Mouse (Mus musculus): ENCODE data around the gene Ankib1. TPM values are rescaled to one million over a fixed set of nuclear protein-coding genes. Genes with fewer than 3 reads are reported as not detected.
A peak's percentile ranks its signal among the peaks of the same experiment; 100 is the strongest.

Ankib1 gene
- total RNA-seq, 2 experiments from 2014 or later, result 21.8 to 24.0 TPM

DNA sequence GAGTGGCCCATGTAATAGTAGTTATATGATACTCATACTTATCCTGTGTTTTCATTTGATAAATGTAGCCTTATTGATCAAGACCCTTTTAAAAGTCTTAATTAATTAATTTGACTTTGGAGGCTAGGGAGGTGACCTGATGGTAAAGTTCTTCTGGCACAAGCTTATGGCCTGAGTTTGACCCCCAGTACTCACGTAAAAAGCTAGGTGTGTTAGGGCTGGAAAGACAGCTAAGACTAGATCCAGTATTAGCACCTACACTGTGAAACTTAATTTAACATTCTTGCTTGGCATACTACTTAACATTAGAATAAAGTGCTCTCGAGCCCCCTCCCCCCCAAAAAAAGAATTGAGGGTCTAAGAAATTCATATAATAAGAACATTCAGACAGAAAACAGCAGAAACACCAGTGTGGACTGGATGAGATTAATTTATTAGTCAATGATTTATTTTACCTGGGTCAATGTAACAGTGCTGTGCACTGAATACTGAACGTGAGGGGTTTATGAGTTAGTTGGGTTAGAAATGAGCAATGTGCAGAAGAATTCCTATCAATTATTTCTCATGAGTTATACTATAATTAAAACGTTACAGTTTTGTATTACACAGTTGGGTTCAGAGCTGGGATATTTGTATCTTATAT is 154.4 kb downstream of the Ankib1 start:
- intact Hi-C loops (cut with DNase I), result loop anchor here (5.0 to 10.0 kb wide), 2 partner anchors 84 to 546 kb away; partner anchors contain the start of gene Mterf1b
- DNase-seq, result no peak

DNA sequence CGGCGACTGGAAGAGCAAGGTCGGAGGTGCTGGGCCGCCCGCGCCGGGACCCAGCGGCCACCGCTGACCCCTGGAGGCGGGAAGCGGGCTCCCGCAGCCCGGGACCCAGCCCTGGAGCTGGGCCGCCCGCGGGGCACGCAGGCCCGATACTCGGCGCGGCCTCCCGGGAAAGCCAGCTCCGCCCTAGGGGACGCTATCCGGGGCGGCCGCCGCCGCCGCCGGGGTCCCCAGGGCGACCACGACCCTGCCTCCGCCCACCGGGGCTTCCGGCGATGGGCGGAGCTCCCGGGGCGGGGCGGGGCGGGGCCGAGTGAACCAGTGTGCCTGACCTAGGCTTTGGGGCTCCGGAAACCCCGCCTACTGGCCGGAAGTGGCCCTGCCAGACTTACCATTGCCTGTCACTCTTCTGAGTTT is 155.0 kb downstream of the Ankib1 start:
- DNase-seq, result peak; percentile 85 to 86
- intact Hi-C loops (cut with DNase I), result loop anchor here (2.0 to 10.0 kb wide), 4 partner anchors 51 to 547 kb away; partner anchors contain the start of genes Ankib1, Krit1, Mterf1b and Pex1

DNA sequence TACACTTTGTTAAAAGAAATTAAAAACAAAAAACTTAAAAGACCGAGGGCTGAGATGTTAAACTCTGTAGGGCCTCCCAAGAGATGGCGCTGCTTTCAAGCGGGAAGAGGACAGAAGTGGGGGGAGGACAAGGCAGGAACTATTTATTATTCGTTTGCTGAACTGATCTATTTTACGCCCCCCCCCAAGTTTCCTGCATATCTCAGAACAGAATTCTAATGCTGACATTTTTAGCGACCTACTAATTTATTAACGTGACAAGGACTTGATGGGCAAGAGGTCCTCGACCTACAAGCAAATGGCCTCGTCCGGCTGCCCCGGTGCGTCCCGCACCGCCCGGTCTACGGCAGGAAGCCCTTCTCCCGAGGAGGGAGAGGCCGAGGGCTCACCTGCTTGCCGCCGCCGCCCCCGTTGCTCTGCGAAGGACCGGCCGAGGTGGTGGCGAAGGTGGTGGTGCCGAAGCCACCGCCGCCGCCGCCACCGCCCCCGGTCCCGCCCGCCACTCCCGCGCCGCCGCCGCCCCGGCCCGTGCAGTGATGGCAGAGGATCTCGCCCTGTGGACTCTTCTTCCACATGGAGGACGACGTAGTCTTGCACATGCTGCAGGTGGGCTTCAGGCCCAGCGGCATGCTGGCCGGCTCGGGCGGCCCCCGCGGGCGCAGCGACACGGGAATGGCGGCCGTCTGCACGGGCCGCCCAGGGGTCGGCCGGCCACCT is 155.6 kb downstream of the Ankib1 start:
- peak; percentile 51 to 56 for DNase-seq
- intact Hi-C loops (cut with DNase I), result loop anchor here (2.0 to 10.0 kb wide), 4 partner anchors 50 to 548 kb away; partner anchors contain the start of genes Ankib1, Krit1, Mterf1b and Pex1

DNA sequence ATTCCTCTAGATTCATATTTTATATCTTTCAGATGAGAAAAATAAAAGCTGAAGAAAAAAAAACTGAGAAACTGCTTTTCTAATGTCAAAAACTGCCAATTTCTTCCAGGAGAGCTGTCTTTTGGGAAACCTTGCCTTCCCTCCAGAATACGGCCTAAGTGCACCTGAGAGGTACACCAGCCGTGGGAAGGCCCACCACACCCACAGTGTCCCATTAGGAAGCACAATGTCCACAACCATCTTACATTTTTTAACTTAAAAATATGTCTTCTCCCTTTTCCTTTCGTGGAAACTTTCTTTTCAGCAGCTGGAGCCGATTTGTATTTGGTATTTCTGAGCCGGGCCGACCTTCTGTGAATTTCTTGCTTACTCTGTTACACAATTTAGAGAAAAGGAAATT is 156.2 kb downstream of the Ankib1 start:
- intact Hi-C loops (cut with DNase I), result loop anchor here (2.0 to 10.0 kb wide), 4 partner anchors 50 to 548 kb away; partner anchors contain the start of genes Ankib1, Krit1, Mterf1b and Pex1
- no peak for DNase-seq

DNA sequence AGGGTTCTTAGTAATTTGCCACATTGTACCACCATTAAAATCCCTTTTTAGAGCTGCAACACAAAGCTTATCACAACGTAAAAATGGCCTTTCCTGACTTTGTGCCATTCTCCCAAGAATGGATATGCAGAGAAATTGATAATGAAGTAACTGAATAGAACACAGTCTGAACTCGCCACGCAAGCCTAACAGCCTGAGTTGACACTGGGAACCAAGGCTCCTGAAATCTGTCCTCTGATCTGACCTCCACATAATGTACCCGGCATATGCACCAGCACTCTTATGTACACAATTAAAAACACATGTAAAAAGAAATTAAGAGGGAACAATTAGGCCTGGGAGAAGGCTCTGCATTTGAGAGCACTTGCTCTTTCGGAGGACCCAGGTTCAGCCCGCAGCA is 157.4 kb downstream of the Ankib1 start:
- DNase-seq, result no peak
- intact Hi-C loops (cut with DNase I), result loop anchor here (5.0 to 10.0 kb wide), 2 partner anchors 87 to 549 kb away; partner anchors contain the start of gene Mterf1b

DNA sequence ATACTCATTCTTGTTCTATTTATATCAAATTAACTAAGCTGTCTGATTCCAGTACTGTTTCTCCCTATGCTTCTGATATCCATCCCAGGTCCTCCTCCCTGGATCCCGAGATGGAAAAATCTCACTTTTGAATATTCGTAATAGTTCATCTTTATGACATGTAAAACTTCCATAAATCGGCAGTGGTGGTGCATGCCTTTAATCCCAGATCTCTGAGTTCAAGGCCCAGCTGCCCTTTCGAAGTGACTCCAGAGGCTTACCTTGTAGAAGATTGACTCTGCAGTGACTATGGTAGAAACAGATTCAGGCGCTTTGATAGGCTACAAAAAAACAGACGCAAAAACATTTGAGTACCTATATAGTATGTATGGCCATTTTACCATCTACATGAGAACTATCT is 158.1 kb downstream of the Ankib1 start:
- DNase-seq, result no peak
- intact Hi-C loops (cut with DNase I), result loop anchor here (5.0 to 10.0 kb wide), 2 partner anchors 88 to 550 kb away; partner anchors contain the start of gene Mterf1b

Small RNA genes within 50 kb of the gene (microRNA-seq; reads per million reads assigned to microRNA genes)
- gene Gm22926 (ENCODE audit: borderline number of aligned reads in 2 of 2) (0 reads per million in 2 experiments), gene Gm26238 (ENCODE audit: borderline number of aligned reads in 2 of 2) (0 reads per million in 2 experiments)

Other genes starting within 250 kb of the Ankib1 start
- 1 to 10 TPM; 1.6 to 1.7 TPM for gene 1700109H08Rik, start 231.4 kb downstream of the Ankib1 start, total RNA-seq (2021)
- gene Pex1, start 206.9 kb downstream of the Ankib1 start, total RNA-seq (2021), result 1 to 10 TPM; 9.1 to 9.5 TPM
- gene Rbm48, start 206.3 kb downstream of the Ankib1 start, total RNA-seq (2021), result 1 to 10 TPM; 5.4 to 5.5 TPM
- gene Tmbim7, start 151.7 kb downstream of the Ankib1 start, total RNA-seq (2021), result not detected
- 100 to 1,000 TPM in 1 of 2 experiments, 10 to 100 TPM in 1; 100.0 to 107 TPM for gene Gatad1, start 145.7 kb downstream of the Ankib1 start, total RNA-seq (2021)
- 10 to 100 TPM; 30.9 to 33.5 TPM for gene Krit1, start 259 bp upstream of the Ankib1 start, total RNA-seq (2021)
- gene Lrrd1, start 42.2 kb upstream of the Ankib1 start, total RNA-seq (2021), result not detected
- 1 to 10 TPM; 3.1 TPM for gene Mterf1a, start 91.0 kb upstream of the Ankib1 start, total RNA-seq (2021)
- gene Akap9, start 125.1 kb upstream of the Ankib1 start, total RNA-seq (2021), result 10 to 100 TPM; 40.7 to 53.2 TPM

Data from heart, postnatal 36 days (tissue).